Mouse (Mus musculus): Measurements from ENCODE around the gene Rpl13.
A peak's percentile ranks its signal among the peaks of the same experiment; 100 is the strongest.

The Rpl13 gene

GRCm38 (mm10) chr8:123108010-123108409 is 5.9 kb downstream of the Rpl13 start:
- no peak for ATAC-seq (ENCODE audit: low TSS enrichment)

GRCm38 (mm10) chr8:123108953-123109352 is 6.8 kb downstream of the Rpl13 start:
- ATAC-seq (ENCODE audit: low TSS enrichment), result no peak

DNA sequence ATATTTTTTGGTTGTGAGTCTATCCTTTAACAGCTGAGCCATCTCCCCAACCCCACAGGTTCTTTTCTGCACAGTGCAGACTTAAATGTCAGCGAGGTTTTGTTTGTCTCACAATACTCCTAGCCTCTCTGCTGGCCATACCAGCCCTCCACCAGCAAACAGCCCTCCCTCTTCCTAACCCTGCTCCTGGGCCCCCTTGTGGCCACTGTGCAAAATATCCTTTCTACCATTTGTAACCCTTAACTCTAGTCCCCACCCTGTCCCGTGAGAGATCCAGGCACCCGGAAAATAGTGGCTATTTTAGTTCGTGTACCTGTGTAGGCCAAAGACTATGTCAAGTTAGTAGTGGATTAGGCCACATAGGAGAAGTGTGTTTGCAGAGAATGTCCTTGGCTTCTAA is 8.5 kb downstream of the Rpl13 start:
- peak; percentile 89; the same call in 1 of the 2 replicates for ATAC-seq (ENCODE audit: low TSS enrichment)

GRCm38 (mm10) chr8:123112892-123113291 is 10.7 kb downstream of the Rpl13 start:
- ATAC-seq (ENCODE audit: low TSS enrichment), result no peak

DNA sequence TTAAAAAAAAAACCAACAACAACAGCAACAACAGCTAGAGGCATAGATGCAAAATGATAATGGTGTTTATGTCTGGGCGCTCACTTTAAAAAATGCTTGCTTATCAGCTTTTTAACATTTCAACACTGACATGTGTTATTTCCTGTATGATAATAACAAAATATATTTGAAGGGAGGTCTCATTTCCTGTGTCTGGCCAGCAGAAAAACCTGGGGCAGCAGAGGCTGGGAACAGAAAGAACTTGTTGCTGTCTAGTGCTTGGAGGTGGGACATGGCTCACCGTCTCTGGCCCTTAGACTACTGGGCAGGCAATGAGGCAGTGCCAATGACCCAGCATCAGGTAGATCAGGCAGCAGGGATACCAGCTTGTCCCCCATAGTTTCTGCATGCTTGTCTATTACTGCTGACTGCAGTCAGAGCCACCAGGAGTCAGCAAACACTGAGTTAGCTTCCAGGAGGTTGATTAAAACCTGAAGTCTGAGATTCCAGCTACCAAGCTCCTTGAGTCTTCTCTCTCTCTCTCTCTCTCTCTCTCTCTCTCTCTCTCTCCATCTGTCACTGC is 11.8 kb downstream of the Rpl13 start:
- ATAC-seq (ENCODE audit: low TSS enrichment), result no peak

- no peak for ATAC-seq (ENCODE audit: low TSS enrichment)
Measured at GRCm38 (mm10) chr8:123114644-123115043, 12.5 kb downstream of the Rpl13 start.

- ATAC-seq (ENCODE audit: low TSS enrichment), result no peak
Measured at GRCm38 (mm10) chr8:123117127-123117731, 15.1 kb downstream of the Rpl13 start, which contains the start of gene Cpne7. TSS of gene Cpne7 (plus strand) at chr8:123117374.

- no peak for ATAC-seq (ENCODE audit: low TSS enrichment)
Measured at GRCm38 (mm10) chr8:123117744-123118143, 15.6 kb downstream of the Rpl13 start.

- peak; percentile 50; the same call in 1 of the 2 replicates for ATAC-seq (ENCODE audit: low TSS enrichment)
Measured at GRCm38 (mm10) chr8:123122059-123122458, 19.9 kb downstream of the Rpl13 start.

GRCm38 (mm10) chr8:123122670-123123069 is 20.5 kb downstream of the Rpl13 start:
- peak; percentile 82; the same call in 1 of the 2 replicates for ATAC-seq (ENCODE audit: low TSS enrichment)

GRCm38 (mm10) chr8:123126193-123126816 is 24.2 kb downstream of the Rpl13 start:
- no peak for ATAC-seq (ENCODE audit: low TSS enrichment)

- no peak for ATAC-seq (ENCODE audit: low TSS enrichment)
Measured at GRCm38 (mm10) chr8:123131041-123131440, 28.9 kb downstream of the Rpl13 start.

DNA sequence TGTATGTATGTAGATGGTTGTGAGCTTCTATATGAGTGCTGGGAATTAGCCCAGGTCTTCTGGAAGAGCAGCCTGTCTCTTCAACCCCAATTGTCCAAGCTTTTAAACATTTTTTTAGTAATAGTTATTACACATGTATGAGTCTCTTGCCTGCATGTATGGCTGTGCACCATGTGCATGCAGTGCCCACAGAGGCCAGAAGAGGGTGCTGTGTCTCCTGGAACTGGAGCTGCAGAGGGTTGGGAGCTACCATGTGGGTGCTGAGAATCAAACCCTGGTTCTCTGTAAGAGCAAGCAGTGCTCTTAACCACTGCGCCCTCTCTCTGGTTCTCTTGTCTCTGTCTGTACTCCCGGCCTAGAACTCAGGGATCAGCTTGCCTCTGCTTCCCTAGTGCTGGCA is 30.8 kb downstream of the Rpl13 start:
- no peak for ATAC-seq (ENCODE audit: low TSS enrichment)

DNA sequence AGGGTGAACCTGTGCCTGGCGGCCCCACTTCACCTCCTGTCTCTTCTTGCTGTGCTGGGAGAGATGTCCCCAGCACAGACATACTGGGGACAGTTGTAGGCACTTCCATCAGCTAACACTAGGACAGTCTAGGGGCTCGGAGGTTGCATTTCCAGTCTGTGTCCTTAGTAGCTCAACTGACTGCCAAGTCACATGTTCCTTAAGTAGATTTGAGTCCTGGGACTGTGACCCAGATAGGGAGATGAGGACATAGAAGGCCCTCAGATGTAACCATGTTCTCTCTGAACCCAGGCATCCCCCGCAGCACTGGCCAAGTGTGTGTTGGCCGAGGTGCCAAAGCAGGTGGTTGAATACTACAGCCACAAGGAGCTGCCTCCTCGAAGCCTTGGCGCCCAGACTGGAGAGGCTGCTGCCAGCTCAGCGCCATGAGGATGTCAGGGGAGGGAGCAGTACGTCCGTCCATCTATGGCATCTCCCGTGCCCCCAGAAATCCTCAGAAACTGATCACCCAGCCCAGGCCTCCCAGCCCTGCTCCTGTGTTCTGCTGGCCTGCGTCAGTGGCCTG is 32.1 kb downstream of the Rpl13 start:
- ATAC-seq (ENCODE audit: low TSS enrichment), result no peak

- ATAC-seq (ENCODE audit: low TSS enrichment), result no peak
Measured at GRCm38 (mm10) chr8:123135406-123135805, 33.3 kb downstream of the Rpl13 start.

GRCm38 (mm10) chr8:123135806-123136205 is 33.7 kb downstream of the Rpl13 start:
- ATAC-seq (ENCODE audit: low TSS enrichment), result no peak

- ATAC-seq (ENCODE audit: low TSS enrichment), result no peak
Measured at GRCm38 (mm10) chr8:123136287-123136686, 34.1 kb downstream of the Rpl13 start.

- ATAC-seq (ENCODE audit: low TSS enrichment), result peak; percentile 83
Measured at GRCm38 (mm10) chr8:123137645-123138077, 35.5 kb downstream of the Rpl13 start.

DNA sequence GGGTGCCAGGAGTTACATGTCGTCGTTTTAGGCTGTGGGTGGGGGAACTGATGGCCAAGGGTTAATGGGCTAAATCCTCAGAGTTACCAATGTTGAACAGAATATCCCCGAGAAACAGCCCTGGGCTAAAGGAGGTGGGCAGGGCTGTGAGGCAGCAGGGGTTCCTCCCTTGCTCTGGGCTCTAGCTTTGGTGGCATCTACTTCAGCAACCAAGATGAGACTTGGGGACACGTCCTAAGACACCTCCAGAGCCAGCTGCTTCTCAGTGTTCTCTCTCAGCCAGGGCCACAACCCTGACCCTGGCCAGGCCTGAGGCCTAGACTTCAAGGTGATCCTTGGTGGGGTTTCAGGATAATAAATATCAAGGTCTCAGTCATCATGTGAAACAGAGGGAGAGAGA is 36.6 kb downstream of the Rpl13 start:
- no peak for ATAC-seq (ENCODE audit: low TSS enrichment)

- ATAC-seq (ENCODE audit: low TSS enrichment), result peak; percentile 42; the same call in 1 of the 2 replicates
Measured at GRCm38 (mm10) chr8:123141741-123142462, 39.8 kb downstream of the Rpl13 start.

GRCm38 (mm10) chr8:123145279-123145678 is 43.1 kb downstream of the Rpl13 start:
- ATAC-seq (ENCODE audit: low TSS enrichment), result no peak

DNA sequence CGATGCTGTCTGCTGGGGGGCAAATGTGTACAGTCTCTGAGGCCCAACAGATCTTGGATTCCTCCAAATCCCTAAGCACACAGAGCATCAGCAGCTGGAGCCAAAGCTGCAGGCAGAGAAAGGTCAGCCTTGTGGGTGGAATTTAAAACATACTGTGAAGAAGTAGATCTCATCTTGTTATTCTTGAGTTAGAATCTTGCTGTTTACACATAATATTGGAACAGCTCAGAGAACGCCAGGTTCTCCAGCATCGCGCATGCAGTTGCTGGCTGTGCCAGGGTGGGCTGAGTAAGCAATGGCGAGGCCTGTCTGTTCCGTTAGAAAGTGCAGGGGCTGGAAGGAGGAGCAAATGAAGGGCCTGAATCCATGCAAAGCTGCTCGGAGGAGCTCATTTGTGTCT is 44.2 kb downstream of the Rpl13 start:
- no peak for ATAC-seq (ENCODE audit: low TSS enrichment)
